Mouse (Mus musculus) c-Kit-positive CD71-negative TER-119-negative erythroid progenitor cells, embryonic 14.5 days (primary cell): ENCODE measurements at regions not wholly inside any gene's neighbourhood (a gene's known extent, or its start where the extent isn't known, plus 50 kb on each side); places are given as distances from the start of the nearest gene placed in this dataset.

ENCODE experiments used
- DNase-seq: peaks from one replicate; pipeline ENCODE4 v3.0.0-alpha.2; 2013; ENCODE audit warnings: low read depth

GRCm38 (mm10) chr17:63798961-63799531 is 63.8 kb upstream of the Fer start:
- no peak for DNase-seq

DNA sequence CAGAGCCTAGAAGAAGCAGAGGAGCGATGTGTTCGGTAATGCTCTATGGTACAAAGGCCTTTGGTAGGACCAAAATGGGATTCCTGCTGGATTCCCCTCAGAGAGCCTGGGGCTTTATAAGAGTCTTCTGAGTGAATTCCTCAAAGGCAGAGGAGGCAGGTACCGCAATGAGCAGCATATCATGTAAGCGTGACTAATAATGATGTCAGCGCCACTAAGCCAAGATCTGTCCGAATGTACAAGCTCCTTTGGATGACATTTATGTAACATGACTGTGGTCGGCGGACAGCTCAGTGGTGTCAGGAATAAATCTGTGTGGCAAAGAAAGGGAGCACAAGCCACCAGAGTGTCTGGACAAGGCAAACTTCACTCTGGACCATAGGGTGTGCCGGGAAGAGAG is 61.5 kb upstream of the Fer start:
- DNase-seq = no peak

DNA sequence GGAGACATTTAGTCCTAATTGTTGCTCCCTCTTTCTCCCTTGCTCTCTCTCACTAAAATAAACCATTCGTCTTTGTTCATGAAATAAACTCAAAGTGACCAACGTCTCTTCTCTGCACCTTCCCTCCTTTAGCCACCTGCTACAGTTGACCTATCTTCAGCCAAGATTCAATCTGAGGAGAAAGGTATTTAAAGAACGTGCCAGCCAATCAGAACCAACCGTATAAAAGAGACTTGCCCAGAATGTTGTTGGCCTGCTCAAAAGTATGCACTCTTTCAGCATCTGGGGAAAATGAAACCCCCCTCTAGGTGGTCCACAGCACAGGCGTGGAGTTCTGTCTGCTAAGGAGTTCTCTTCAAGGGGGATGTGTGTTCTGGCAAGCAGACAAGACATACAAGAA is 60.0 kb upstream of the Fer start:
- no peak for DNase-seq

DNA sequence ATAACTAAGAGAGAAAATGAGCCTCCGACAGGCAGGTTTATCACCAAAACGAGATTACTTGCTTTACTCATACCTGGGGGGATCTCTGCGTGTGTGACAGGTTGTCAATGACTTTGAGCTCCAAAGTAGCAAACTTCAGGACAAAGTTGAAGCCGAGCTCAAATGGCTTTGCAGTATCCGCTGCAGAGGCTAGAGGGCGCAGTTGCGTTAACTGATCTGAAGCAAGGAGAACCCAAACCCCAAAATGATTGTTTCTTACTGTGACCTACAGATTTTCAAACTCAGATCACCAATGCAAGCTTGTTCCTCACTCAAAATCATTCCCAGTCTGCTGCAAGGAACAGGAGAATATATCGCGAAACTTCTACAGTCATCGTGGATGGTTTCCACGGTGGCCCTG is 59.3 kb upstream of the Fer start:
- peak; percentile 53 for DNase-seq

GRCm38 (mm10) chr17:63804416-63804815 is 58.4 kb upstream of the Fer start:
- no peak for DNase-seq

- no peak for DNase-seq
These were observed 56.5 kb upstream of the Fer start for GRCm38 (mm10) chr17:63806360-63806759.

GRCm38 (mm10) chr17:63807590-63808228 is 55.2 kb upstream of the Fer start:
- DNase-seq = no peak

- no peak for DNase-seq
These were observed 54.1 kb upstream of the Fer start for GRCm38 (mm10) chr17:63808756-63809155.

DNA sequence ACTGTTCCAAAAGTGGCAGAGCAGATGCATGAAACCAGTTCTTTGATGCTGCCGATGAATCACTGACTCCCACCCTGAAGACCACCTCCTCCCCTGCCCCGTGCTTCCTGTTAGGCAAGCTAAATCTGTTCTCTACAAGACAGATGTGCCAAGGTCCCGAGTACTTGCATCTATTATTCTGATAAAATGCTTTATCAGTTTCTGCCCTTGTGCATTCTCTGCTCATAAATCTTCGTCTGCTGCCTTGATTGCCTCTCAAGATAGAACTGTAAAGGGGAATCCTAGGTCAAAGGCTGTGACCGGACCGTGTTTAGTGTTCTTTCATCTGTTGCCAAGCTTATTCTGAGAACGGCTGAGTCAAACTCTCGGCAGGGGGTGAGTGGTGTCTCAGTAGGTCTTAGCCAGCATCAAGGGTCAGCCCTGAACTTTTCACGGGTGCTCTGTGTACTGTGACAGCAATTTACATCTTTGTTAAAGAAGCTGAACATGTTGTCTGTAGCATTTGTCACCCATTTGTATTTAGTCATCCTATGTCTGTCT is 51.5 kb upstream of the Fer start:
- no peak for DNase-seq

GRCm38 (mm10) chr17:63812586-63812985 is 50.3 kb upstream of the Fer start:
- no peak for DNase-seq
